Mouse (Mus musculus): ENCODE results near the gene Bicral. TPM values are rescaled to one million over a fixed set of nuclear protein-coding genes. Genes with fewer than 3 reads are reported as not detected.

Bicral gene
- polyA plus RNA-seq, 1 experiment from 2014 or later, result 3.0 TPM

GRCm38 (mm10) chr17:46890843-46891594 is 32.7 kb upstream of the Bicral start:
- H3K27ac ChIP-seq (ENCODE audit: low read length), result peak overlapping the region; percentile 81

GRCm38 (mm10) chr17:46890116-46890815 is 32.0 kb upstream of the Bicral start, which contains the start of gene Tbcc:
TSS of gene Tbcc (plus strand) at chr17:46890684.
- ATAC-seq (peak; percentile 94), DNase-seq (ENCODE audit: low spot score) (peak; percentile 98)
- Histone ChIP-seq H3K4me1 (ENCODE audit: insufficient read depth, low read depth, low read length) (peaks cover 13% of the 10 kb centered on the region; the same call in 1 of the 2 replicates), H3K36me3 (ENCODE audit: insufficient read depth, low read length) (no peaks in the 10 kb centered on the region), H3K4me3 (ENCODE audit: low read depth, low read length) (peak within 1 kb of the TSS; percentile 82), H3K9ac (replicated peaks; ENCODE audit: low read depth) (peak within 1 kb of the TSS; percentile 85), H3K27ac (ENCODE audit: low read length) (peak within 1 kb of the TSS; percentile 94), H3K27me3 (replicated peaks; ENCODE audit: insufficient read depth, low read length) (no peaks in the 10 kb centered on the region), H3K9me3 (ENCODE audit: low read length) (no peaks in the 10 kb centered on the region), H3K4me2 (replicated peaks; ENCODE audit: low read depth, low read length) (peak within 1 kb of the TSS; percentile 95)
- 1% methylated on average over 38 of the region's 40 CpGs for WGBS
- TF ChIP-seq EP300 (IDR thresholded peaks at IDR 0.05) (no peak), CTCF (IDR thresholded peaks at IDR 0.05) (no peak)

More at GRCm38 (mm10) chr17:46890843-46891594, 32.7 kb upstream of the Bicral start:
- DNase-seq (ENCODE audit: low spot score), result peak; percentile 50
- peak overlapping the region; percentile 85 for H3K9ac ChIP-seq (replicated peaks; ENCODE audit: low read depth)
- peak overlapping the region; percentile 82 for H3K4me3 ChIP-seq (ENCODE audit: low read depth, low read length)
- no peaks in the 10 kb centered on the region for H3K27me3 ChIP-seq (replicated peaks; ENCODE audit: insufficient read depth, low read length)
- peaks cover 13% of the 10 kb centered on the region; the same call in 1 of the 2 replicates for H3K4me1 ChIP-seq (ENCODE audit: insufficient read depth, low read depth, low read length)
- ATAC-seq, result peak; percentile 24
- WGBS, result 1% methylated on average over 60 of the region's 64 CpGs
- TF ChIP-seq CTCF (IDR thresholded peaks at IDR 0.05) (0 out of 2 replicates have a peak, but pooled peaks have one; percentile 12), EP300 (IDR thresholded peaks at IDR 0.05) (no peak)
- H3K4me2 ChIP-seq (replicated peaks; ENCODE audit: low read depth, low read length), result peak overlapping the region; percentile 95
- no peaks in the 10 kb centered on the region for H3K9me3 ChIP-seq (ENCODE audit: low read length)
- H3K36me3 ChIP-seq (ENCODE audit: insufficient read depth, low read length), result no peaks in the 10 kb centered on the region

- H3K4me2 ChIP-seq (replicated peaks; ENCODE audit: low read depth, low read length), result peak overlapping the region; percentile 93
- DNase-seq (ENCODE audit: low spot score), result peak; percentile 88
- peak overlapping the region; percentile 94 for H3K27ac ChIP-seq (ENCODE audit: low read length)
- H3K4me1 ChIP-seq (ENCODE audit: insufficient read depth, low read depth, low read length), result peaks cover 13% of the 10 kb centered on the region; the same call in 1 of the 2 replicates
- under 1% methylated on average over 41 of the region's 44 CpGs for WGBS
- no peaks in the 10 kb centered on the region for H3K9me3 ChIP-seq (ENCODE audit: low read length)
- H3K27me3 ChIP-seq (replicated peaks; ENCODE audit: insufficient read depth, low read length), result no peaks in the 10 kb centered on the region
- ATAC-seq, result peak; percentile 46
- H3K36me3 ChIP-seq (ENCODE audit: insufficient read depth, low read length), result no peaks in the 10 kb centered on the region
- H3K9ac ChIP-seq (replicated peaks; ENCODE audit: low read depth), result peak overlapping the region; percentile 62
- H3K4me3 ChIP-seq (ENCODE audit: low read depth, low read length), result peak overlapping the region; percentile 82
- TF ChIP-seq EP300 (IDR thresholded peaks at IDR 0.05) (no peak), CTCF (IDR thresholded peaks at IDR 0.05) (0 out of 2 replicates have a peak, but pooled peaks have one; percentile 17)
These were observed 31.3 kb upstream of the Bicral start for GRCm38 (mm10) chr17:46889450-46890084.

GRCm38 (mm10) chr17:46888511-46889212 is 30.4 kb upstream of the Bicral start:
- 26% methylated on average over 16 of the region's 16 CpGs for WGBS
- TF ChIP-seq EP300 (IDR thresholded peaks at IDR 0.05), result no peak
- TF ChIP-seq CTCF (IDR thresholded peaks at IDR 0.05), result peak; percentile 79
- peak overlapping the region; percentile 93 for H3K4me2 ChIP-seq (replicated peaks; ENCODE audit: low read depth, low read length)
- DNase-seq (ENCODE audit: low spot score) (peak; percentile 80), ATAC-seq (no peak)
- no peaks in the 10 kb centered on the region for H3K36me3 ChIP-seq (ENCODE audit: insufficient read depth, low read length)
- H3K27ac ChIP-seq (ENCODE audit: low read length), result no peak overlapping the region
- H3K9ac ChIP-seq (replicated peaks; ENCODE audit: low read depth), result no peak overlapping the region
- H3K4me1 ChIP-seq (ENCODE audit: insufficient read depth, low read depth, low read length), result peaks cover 13% of the 10 kb centered on the region; the same call in 1 of the 2 replicates
- no peaks in the 10 kb centered on the region for H3K9me3 ChIP-seq (ENCODE audit: low read length)
- H3K27me3 ChIP-seq (replicated peaks; ENCODE audit: insufficient read depth, low read length), result no peaks in the 10 kb centered on the region
- H3K4me3 ChIP-seq (ENCODE audit: low read depth, low read length), result peak overlapping the region; percentile 82; the same call in 1 of the 2 replicates

- H3K27me3 ChIP-seq (replicated peaks; ENCODE audit: insufficient read depth, low read length), result no peaks in the 10 kb centered on the region
- H3K9ac ChIP-seq (replicated peaks; ENCODE audit: low read depth), result no peak overlapping the region
- ATAC-seq, result no peak
- DNase-seq (ENCODE audit: low spot score), result peak; percentile 68
- H3K4me2 ChIP-seq (replicated peaks; ENCODE audit: low read depth, low read length), result no peak overlapping the region
- no peaks in the 10 kb centered on the region for H3K4me1 ChIP-seq (ENCODE audit: insufficient read depth, low read depth, low read length)
- TF ChIP-seq CTCF (IDR thresholded peaks at IDR 0.05) (no peak), EP300 (IDR thresholded peaks at IDR 0.05) (no peak)
- no peak overlapping the region for H3K27ac ChIP-seq (ENCODE audit: low read length)
- H3K9me3 ChIP-seq (ENCODE audit: low read length), result no peaks in the 10 kb centered on the region
- WGBS, result 32% methylated on average over 17 of the region's 17 CpGs
- no peak overlapping the region for H3K4me3 ChIP-seq (ENCODE audit: low read depth, low read length)
- no peaks in the 10 kb centered on the region for H3K36me3 ChIP-seq (ENCODE audit: insufficient read depth, low read length)
These were observed 27.8 kb upstream of the Bicral start for GRCm38 (mm10) chr17:46885910-46886643.
